Mouse (Mus musculus): ENCODE measurements at regions not wholly inside any gene's neighbourhood (a gene's known extent, or its start where the extent isn't known, plus 50 kb on each side); places are given as distances from the start of the nearest gene placed in this dataset.

DNA sequence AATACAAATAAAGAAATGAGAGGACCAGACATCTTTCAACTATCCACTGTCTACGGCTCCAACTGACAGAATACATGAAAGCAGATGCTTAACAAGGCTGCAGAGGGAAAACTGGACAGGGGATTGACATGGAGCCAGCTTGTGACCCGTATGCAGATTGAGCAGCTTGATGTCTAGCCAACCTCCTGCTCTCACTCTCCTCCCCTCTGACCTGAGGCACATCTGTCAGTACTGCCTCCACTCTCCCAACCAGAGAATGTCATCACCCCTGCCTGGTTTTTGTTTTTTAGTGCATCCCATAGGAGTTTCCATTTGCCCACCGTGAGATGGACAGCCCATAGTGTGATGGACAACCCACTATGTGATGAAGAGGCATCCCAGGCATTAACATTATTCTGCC, 252.2 kb downstream of the S1pr1 start:
- no peak for DNase-seq (ENCODE audit: low spot score in 2 of 2)

All from spleen, postnatal 36 days (tissue).